Comparison of ENCODE assay signal across 7 mouse cellular contexts in genomic region chr6:48851820-48852491, GRCm38 (mm10). TPM values are rescaled to one million over a fixed set of nuclear protein-coding genes. Genes with fewer than 3 reads are reported as not detected.
DNase-seq lines count a peak whose midpoint lies in the region; ATAC-seq lines count a peak whose summit lies in the region.

No protein-coding gene starts in this region.

- peak overlapping the region; percentile 26 for H3K4me3 ChIP-seq in hindbrain, embryonic 14.5 days (replicated peaks; ENCODE audit: low read length)

- DNase-seq in forelimb bud, embryonic 11.5 days (ENCODE audit: low read depth, low spot score), result peak; percentile 70
- DNase-seq in hindbrain, embryonic 14.5 days (ENCODE audit: low spot score), result peak; percentile 44
- DNase-seq in liver, result peak; percentile 26
- DNase-seq in neural tube, embryonic 10.5 days (ENCODE audit: extremely low spot score, low spot score), result peak; percentile 70
- no peak for DNase-seq in cerebellum, adult 9-11 months
- DNase-seq in c-Kit-positive CD71-positive TER-119-positive erythroid progenitor cells, embryonic 14.5 days (ENCODE audit: low spot score), result no peak

- peak overlapping the region; percentile 14; the same call in 1 of the 2 replicates for H3K9ac ChIP-seq in hindbrain, embryonic 14.5 days

- peak overlapping the region; percentile 56 for H3K4me2 ChIP-seq in hindbrain, embryonic 14.5 days (replicated peaks)

- H3K27me3 ChIP-seq in hindbrain, embryonic 14.5 days (ENCODE audit: control insufficient read depth, insufficient read depth, low read length), result no peaks in the 10 kb centered on the region

- 0 out of 2 replicates have a peak overlapping the region, but pooled peaks have one; percentile 23 for H3K27ac ChIP-seq in hindbrain, embryonic 14.5 days

- no peaks in the 10 kb centered on the region; the same call in 1 of the 2 replicates for H3K4me1 ChIP-seq in hindbrain, embryonic 14.5 days (replicated peaks; ENCODE audit: control insufficient read depth, insufficient read depth, low read length)

- WGBS in hindbrain, embryonic 14.5 days, result 2% methylated on average over 29 of the region's 29 CpGs

- ATAC-seq in common myeloid progenitor, adult 5-6 weeks (replicated peaks; ENCODE audit: low read depth, poor library complexity, severe bottlenecking), result 0 out of 2 replicates have a peak, but pooled peaks have one; percentile 11
- ATAC-seq in hindbrain, embryonic 14.5 days (ENCODE audit: low FRiP score), result peak; percentile 40; the same call in 1 of the 2 replicates

- H3K9me3 ChIP-seq in hindbrain, embryonic 14.5 days (ENCODE audit: control insufficient read depth, low read length), result no peaks in the 10 kb centered on the region

- no peaks in the 10 kb centered on the region for H3K36me3 ChIP-seq in hindbrain, embryonic 14.5 days (replicated peaks; ENCODE audit: control insufficient read depth, insufficient read depth)

RNA-seq across cellular contexts. Expression of gene Tmem176b, which starts 10.7 kb away (rescaled TPM):
- total RNA-seq in common myeloid progenitor, adult 5-6 weeks (2017), result 137 and 148 TPM in 2 replicates
- polyA plus RNA-seq in hindbrain, embryonic 14.5 days (2014; fragmentation: Nextera tagmentation; extraction: Ambion mirVana), result 115 and 123 TPM in 2 replicates

RNA-seq across cellular contexts. Expression of gene Tmem176a, which starts 11.2 kb away (rescaled TPM):
- total RNA-seq in common myeloid progenitor, adult 5-6 weeks (2017), result 33.7 and 54.6 TPM in 2 replicates
- polyA plus RNA-seq in hindbrain, embryonic 14.5 days (2014; fragmentation: Nextera tagmentation; extraction: Ambion mirVana), result 24.0 and 31.3 TPM in 2 replicates

RNA-seq across cellular contexts. Expression of gene Aoc1, which starts 20.7 kb away (rescaled TPM):
- 0.23 TPM in 1 of 2 replicates, not detected in the other for total RNA-seq in common myeloid progenitor, adult 5-6 weeks (2017)
- polyA plus RNA-seq in hindbrain, embryonic 14.5 days (2014; fragmentation: Nextera tagmentation; extraction: Ambion mirVana), result not detected in 2 replicates

Comparison
In these comparisons a context has a peak if more than half of its experiments do, and no peak if none do; other contexts are left out.
1. DNase-seq: peak in forelimb bud, embryonic 11.5 days (single experiment), hindbrain, embryonic 14.5 days (single experiment), liver (single experiment) and neural tube, embryonic 10.5 days (single experiment); none in cerebellum, adult 9-11 months (single experiment) and c-Kit-positive CD71-positive TER-119-positive erythroid progenitor cells, embryonic 14.5 days (single experiment).